Mouse (Mus musculus): ENCODE measurements around the gene Ubac1.

The Ubac1 gene

GRCm38 (mm10) chr2:26021561-26022257 is at the start of gene Ubac1:
Gene Ubac1 (minus strand): TSS chr2:26021747.
- peak; percentile 88 for DNase-seq

DNA sequence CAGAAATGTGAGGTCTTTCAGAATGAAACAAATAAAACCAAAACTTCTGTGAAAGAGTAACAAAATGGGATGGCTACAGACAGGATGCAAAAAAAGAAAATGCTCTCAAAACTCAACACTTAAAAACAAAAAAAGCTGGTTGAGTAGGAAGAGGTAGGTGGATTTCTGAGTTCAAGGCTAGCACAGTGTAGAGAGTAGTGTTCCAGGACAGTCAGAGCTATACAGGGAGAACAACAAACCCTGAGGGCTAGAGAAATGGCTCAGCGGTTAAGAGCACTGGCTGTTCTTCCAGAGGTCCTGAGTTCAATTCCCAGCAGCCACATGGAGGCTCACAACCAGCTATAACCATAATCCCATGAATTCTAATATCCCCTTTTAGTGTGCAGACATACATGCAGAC is 47.0 kb upstream of the Ubac1 start:
- no peak for DNase-seq

- DNase-seq = no peak
Measured at GRCm38 (mm10) chr2:26068175-26068574, 46.6 kb upstream of the Ubac1 start.

DNA sequence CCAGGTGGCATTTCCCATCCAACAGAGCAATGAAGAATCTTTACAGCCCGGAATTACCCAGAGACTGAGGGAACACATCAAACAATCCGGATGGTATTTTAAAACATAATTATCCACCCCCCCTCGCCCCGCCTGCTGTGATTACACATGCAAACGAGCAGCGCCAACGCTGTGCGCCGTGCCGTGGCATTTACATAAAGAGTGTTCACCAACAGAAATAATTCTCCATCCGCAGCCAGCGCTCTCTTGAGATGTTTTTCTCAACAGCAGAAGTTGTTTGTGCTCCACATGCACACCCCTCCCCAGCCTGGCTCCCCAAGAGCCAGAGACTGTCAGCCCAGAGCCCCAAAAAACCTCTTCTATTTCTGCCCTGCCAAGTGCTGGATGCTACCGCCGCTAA is 45.0 kb upstream of the Ubac1 start:
- no peak for DNase-seq

GRCm38 (mm10) chr2:26062742-26063427 is 41.3 kb upstream of the Ubac1 start:
- no peak for DNase-seq

- DNase-seq = no peak
Measured at GRCm38 (mm10) chr2:26062241-26062640, 40.7 kb upstream of the Ubac1 start.

- DNase-seq = no peak
Measured at GRCm38 (mm10) chr2:26061018-26061666, 39.6 kb upstream of the Ubac1 start.

DNA sequence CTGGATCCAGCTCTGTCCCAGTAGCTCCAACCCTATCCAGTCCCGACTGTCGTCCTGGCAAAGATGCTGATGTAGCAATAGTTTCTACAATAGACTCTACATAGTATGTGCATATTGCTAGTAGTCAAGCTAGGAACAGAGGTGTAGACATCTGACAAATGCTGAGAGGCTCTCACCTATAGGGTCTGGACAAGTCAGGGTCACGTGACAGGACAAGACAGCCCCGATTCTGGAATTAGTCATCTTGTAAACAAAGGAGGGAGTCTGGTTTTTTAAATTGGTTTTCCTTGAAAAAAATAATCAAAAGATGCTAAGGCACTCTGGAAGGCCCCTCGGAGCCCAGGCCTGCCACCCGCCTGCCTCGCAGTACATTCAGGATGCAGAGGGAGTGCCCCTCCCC is 35.5 kb upstream of the Ubac1 start:
- no peak for DNase-seq

DNA sequence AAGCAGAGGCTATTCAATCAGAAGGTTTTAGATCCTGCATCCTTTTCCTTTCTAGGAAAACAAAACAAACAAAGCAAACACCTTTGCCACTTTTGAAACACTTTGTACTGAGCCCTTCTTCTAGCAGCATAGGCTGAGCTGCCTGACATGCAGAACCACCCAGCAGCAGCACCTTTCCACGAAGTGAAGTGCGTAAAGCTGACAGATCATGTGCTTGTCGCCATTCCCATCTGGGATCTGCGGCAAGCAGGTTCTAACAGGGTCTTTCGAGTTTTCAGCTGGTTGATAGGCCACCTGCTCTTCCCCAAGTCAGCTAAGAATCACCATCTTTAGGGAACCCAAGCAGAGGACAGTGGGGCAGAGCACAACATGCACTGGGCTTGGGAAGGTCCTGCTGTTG is 34.7 kb upstream of the Ubac1 start:
- no peak for DNase-seq

- DNase-seq = no peak
Measured at GRCm38 (mm10) chr2:26055747-26056102, 34.2 kb upstream of the Ubac1 start.

GRCm38 (mm10) chr2:26055046-26055746 is 33.6 kb upstream of the Ubac1 start:
- DNase-seq = peak; percentile 73

- no peak for DNase-seq
Measured at GRCm38 (mm10) chr2:26052806-26053205, 31.3 kb upstream of the Ubac1 start.

DNA sequence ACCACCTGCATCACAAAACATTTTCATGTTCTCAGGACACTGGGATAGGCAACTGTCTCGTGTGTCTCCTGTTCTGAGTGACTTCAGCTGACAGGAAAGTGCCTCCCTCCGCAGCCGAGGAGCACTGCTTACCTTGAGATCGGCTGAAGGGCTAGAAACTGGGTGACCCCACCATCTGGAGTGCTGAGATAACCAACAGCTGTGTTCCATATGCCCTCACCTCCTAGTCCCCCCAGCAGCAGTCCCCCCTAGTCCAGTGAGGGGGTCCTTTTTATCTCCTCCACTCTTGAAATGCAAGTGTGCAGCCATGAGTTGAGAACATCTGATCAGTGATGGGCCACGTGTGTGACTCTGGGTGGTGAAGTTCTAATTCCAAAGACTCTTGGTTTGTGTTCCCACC is 27.3 kb upstream of the Ubac1 start:
- no peak for DNase-seq

DNA sequence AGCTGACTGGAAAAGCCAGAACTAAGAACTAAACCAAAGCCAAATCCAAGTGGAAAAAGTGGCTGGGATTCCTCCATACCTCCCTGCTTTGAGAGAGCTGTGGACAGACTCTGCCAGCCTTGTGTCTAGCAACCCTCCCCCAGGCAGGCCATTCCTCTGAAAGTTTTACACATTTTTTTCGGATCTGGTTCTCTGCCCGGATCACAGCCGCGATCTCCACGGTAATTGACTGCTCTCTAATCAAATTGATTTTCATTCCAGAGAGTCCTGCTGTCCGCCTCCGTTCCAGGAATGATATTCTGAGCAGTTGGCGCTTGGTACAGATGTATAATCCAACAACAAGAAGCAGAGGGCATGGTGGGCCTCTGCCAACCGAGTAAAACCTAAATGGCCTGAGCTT is 22.7 kb upstream of the Ubac1 start:
- no peak for DNase-seq

DNA sequence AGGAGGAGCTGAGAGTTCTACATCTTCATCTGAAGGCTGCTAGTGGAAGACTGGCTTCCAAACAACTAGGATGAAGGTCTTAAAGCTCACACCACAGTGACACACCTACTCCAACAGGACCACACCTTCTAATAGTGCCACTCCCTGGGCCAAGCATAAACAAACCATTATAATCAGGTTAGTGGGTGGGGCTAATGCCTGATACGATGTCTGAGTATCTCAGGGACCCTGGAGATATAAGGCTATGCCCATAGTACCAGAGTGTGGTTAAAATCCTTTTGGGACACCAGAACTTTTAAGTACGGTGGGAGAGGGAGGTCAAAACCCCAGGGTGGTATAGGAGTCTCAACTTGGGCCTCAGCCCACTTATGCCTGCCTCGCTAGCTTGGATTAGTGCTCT is 21.1 kb upstream of the Ubac1 start:
- no peak for DNase-seq

- DNase-seq = peak; percentile 12
Measured at GRCm38 (mm10) chr2:26041163-26041810, 19.7 kb upstream of the Ubac1 start.

GRCm38 (mm10) chr2:26039951-26040350 is 18.4 kb upstream of the Ubac1 start:
- no peak for DNase-seq

DNA sequence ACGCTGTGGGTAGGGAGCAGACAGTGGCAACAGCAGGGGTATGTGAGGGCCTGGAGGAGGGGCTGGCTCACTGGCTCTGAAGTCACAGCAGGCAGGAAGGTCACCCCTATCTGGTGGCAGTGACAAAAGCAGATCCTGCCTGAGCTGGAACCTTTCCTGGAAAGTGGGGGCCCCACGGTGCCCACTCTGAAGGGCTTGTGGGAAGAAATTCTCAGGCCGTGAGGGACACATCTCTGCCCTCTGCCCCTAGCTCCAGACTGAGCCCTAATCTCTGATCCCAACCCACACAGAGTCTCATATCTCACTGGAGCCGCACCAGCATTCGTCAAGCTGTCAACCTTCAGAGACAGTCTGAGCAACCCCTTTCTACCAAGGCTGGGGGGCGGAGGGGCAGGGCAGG is 15.8 kb upstream of the Ubac1 start:
- DNase-seq = no peak

GRCm38 (mm10) chr2:26034344-26035050 is 12.9 kb upstream of the Ubac1 start:
- DNase-seq = no peak

- DNase-seq = no peak
Measured at GRCm38 (mm10) chr2:26030288-26030687, 8.7 kb upstream of the Ubac1 start.

DNA sequence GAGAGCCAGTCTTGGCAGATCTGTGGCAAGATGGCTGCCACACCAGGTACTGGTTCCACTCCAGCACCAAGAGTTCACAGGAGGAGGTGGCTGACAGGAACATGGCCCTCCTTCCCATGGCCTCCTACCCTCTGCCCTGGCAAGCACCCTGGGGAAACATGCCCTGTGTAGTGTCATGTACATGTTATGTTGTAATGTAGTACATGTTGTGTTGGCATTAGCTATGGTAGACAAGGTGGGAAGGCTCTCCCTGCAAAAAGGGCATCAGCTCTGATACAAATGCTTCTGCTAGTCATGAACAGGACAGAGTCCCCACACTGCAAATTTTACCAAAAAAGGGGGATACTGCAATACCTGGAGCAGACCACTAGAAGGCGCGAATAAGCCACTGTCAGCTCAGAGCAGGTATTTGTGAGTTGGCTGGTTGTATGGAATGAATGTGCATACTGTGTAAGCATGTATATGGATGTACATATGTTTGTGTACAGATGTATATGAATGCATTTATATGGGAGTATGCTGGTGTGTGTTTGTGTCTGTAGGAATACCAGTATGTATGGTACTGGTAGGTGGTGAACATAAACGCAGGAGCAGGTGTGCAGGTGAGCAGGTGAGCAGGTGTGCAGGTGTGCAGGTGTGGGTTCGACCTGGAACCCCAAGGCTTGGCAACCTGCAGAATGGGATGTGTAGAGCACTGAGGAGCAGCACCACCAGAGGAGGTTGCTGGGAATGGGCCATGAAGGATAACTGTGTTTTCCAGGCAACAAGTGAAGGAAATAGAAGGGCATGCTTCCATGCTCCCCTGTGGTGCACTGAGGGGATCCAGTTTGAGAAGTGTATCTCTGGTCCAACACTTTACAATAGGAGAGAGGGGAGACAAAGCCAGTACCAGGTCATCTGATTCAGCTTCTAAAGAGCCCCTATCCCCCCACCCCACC is 2.9 kb upstream of the Ubac1 start:
- peak; percentile 37 for DNase-seq

Measured in lung, postnatal 14 days (tissue).